Mouse (Mus musculus): ENCODE results near the gene Polr1a. TPM values are rescaled to one million over a fixed set of nuclear protein-coding genes. Genes with fewer than 3 reads are reported as not detected.

Polr1a gene
- polyA plus RNA-seq, 1 experiment from 2014 or later = 27.6 TPM

GRCm38 (mm10) chr6:71995081-71995480 is 86.2 kb downstream of the Polr1a start:
- H3K4me1 ChIP-seq (ENCODE audit: control insufficient read depth, insufficient read depth, low read length) = peaks cover 14% of the 10 kb centered on the region; the same call in 1 of the 2 replicates
- ATAC-seq (ENCODE audit: insufficient number of reproducible peaks, insufficient read depth, low FRiP score, low read depth) = no peak
- H3K9ac ChIP-seq (replicated peaks; ENCODE audit: low read depth, low read length) = no peak overlapping the region
- H3K4me2 ChIP-seq (replicated peaks; ENCODE audit: low read depth, low read length) = no peak overlapping the region
- 81% methylated on average over 3 of the region's 3 CpGs for WGBS
- no peaks in the 10 kb centered on the region for H3K27me3 ChIP-seq (ENCODE audit: control insufficient read depth, insufficient read depth, low read length)
- H3K4me3 ChIP-seq (ENCODE audit: low read depth, low read length) = no peak overlapping the region
- H3K27ac ChIP-seq (ENCODE audit: low read length) = no peak overlapping the region
- peaks cover 3% of the 10 kb centered on the region; the same call in 1 of the 2 replicates for H3K9me3 ChIP-seq (ENCODE audit: control insufficient read depth, low read depth, low read length)
- H3K36me3 ChIP-seq (ENCODE audit: control insufficient read depth, insufficient read depth, low read length) = no peaks in the 10 kb centered on the region

- H3K4me1 ChIP-seq (ENCODE audit: control insufficient read depth, insufficient read depth, low read length) = no peaks in the 10 kb centered on the region
- H3K9me3 ChIP-seq (ENCODE audit: control insufficient read depth, low read depth, low read length) = peaks cover 3% of the 10 kb centered on the region; the same call in 1 of the 2 replicates
- H3K36me3 ChIP-seq (ENCODE audit: control insufficient read depth, insufficient read depth, low read length) = no peaks in the 10 kb centered on the region
- no peak overlapping the region for H3K27ac ChIP-seq (ENCODE audit: low read length)
- 74% methylated on average over 1 of the region's 1 CpGs for WGBS
- H3K4me3 ChIP-seq (ENCODE audit: low read depth, low read length) = no peak overlapping the region
- no peak overlapping the region for H3K4me2 ChIP-seq (replicated peaks; ENCODE audit: low read depth, low read length)
- H3K27me3 ChIP-seq (ENCODE audit: control insufficient read depth, insufficient read depth, low read length) = no peaks in the 10 kb centered on the region
- no peak overlapping the region for H3K9ac ChIP-seq (replicated peaks; ENCODE audit: low read depth, low read length)
- ATAC-seq (ENCODE audit: insufficient number of reproducible peaks, insufficient read depth, low FRiP score, low read depth) = no peak
These were observed 88.4 kb downstream of the Polr1a start for GRCm38 (mm10) chr6:71997215-71997614.

- H3K4me3 ChIP-seq (ENCODE audit: low read depth, low read length) = no peak overlapping the region
- H3K27me3 ChIP-seq (ENCODE audit: control insufficient read depth, insufficient read depth, low read length) = no peaks in the 10 kb centered on the region
- H3K4me2 ChIP-seq (replicated peaks; ENCODE audit: low read depth, low read length) = no peak overlapping the region
- no peak overlapping the region for H3K27ac ChIP-seq (ENCODE audit: low read length)
- H3K9me3 ChIP-seq (ENCODE audit: control insufficient read depth, low read depth, low read length) = peaks cover 3% of the 10 kb centered on the region; the same call in 1 of the 2 replicates
- no peaks in the 10 kb centered on the region for H3K36me3 ChIP-seq (ENCODE audit: control insufficient read depth, insufficient read depth, low read length)
- 81% methylated on average over 11 of the region's 11 CpGs for WGBS
- ATAC-seq (ENCODE audit: insufficient number of reproducible peaks, insufficient read depth, low FRiP score, low read depth) = no peak
- H3K9ac ChIP-seq (replicated peaks; ENCODE audit: low read depth, low read length) = no peak overlapping the region
- no peaks in the 10 kb centered on the region for H3K4me1 ChIP-seq (ENCODE audit: control insufficient read depth, insufficient read depth, low read length)
These were observed 91.2 kb downstream of the Polr1a start for GRCm38 (mm10) chr6:71999917-72000512.

GRCm38 (mm10) chr6:72001220-72001777 is 92.4 kb downstream of the Polr1a start:
- Histone ChIP-seq H3K27ac (ENCODE audit: low read length) (no peak overlapping the region), H3K4me1 (ENCODE audit: control insufficient read depth, insufficient read depth, low read length) (no peaks in the 10 kb centered on the region), H3K4me2 (replicated peaks; ENCODE audit: low read depth, low read length) (no peak overlapping the region), H3K9ac (replicated peaks; ENCODE audit: low read depth, low read length) (no peak overlapping the region), H3K36me3 (ENCODE audit: control insufficient read depth, insufficient read depth, low read length) (no peaks in the 10 kb centered on the region), H3K27me3 (ENCODE audit: control insufficient read depth, insufficient read depth, low read length) (no peaks in the 10 kb centered on the region), H3K4me3 (ENCODE audit: low read depth, low read length) (no peak overlapping the region), H3K9me3 (ENCODE audit: control insufficient read depth, low read depth, low read length) (peaks cover 3% of the 10 kb centered on the region; the same call in 1 of the 2 replicates)
- ATAC-seq (ENCODE audit: insufficient number of reproducible peaks, insufficient read depth, low FRiP score, low read depth) = no peak
- WGBS = 83% methylated on average over 5 of the region's 5 CpGs

GRCm38 (mm10) chr6:72007411-72008212 is 98.8 kb downstream of the Polr1a start:
- H3K4me1 ChIP-seq (ENCODE audit: control insufficient read depth, insufficient read depth, low read length) = no peaks in the 10 kb centered on the region
- 72% methylated on average over 3 of the region's 3 CpGs for WGBS
- H3K4me2 ChIP-seq (replicated peaks; ENCODE audit: low read depth, low read length) = no peak overlapping the region
- no peak for ATAC-seq (ENCODE audit: insufficient number of reproducible peaks, insufficient read depth, low FRiP score, low read depth)
- H3K9me3 ChIP-seq (ENCODE audit: control insufficient read depth, low read depth, low read length) = no peaks in the 10 kb centered on the region
- no peak overlapping the region for H3K9ac ChIP-seq (replicated peaks; ENCODE audit: low read depth, low read length)
- no peaks in the 10 kb centered on the region for H3K27me3 ChIP-seq (ENCODE audit: control insufficient read depth, insufficient read depth, low read length)
- no peaks in the 10 kb centered on the region for H3K36me3 ChIP-seq (ENCODE audit: control insufficient read depth, insufficient read depth, low read length)
- H3K27ac ChIP-seq (ENCODE audit: low read length) = no peak overlapping the region
- no peak overlapping the region for H3K4me3 ChIP-seq (ENCODE audit: low read depth, low read length)

GRCm38 (mm10) chr6:72008213-72008655 is 99.4 kb downstream of the Polr1a start:
- Histone ChIP-seq H3K9me3 (ENCODE audit: control insufficient read depth, low read depth, low read length) (no peaks in the 10 kb centered on the region), H3K27ac (ENCODE audit: low read length) (no peak overlapping the region)
- ATAC-seq (ENCODE audit: insufficient number of reproducible peaks, insufficient read depth, low FRiP score, low read depth) = no peak

GRCm38 (mm10) chr6:72009454-72009853 is 100.6 kb downstream of the Polr1a start:
- Histone ChIP-seq H3K27ac (ENCODE audit: low read length) (no peak overlapping the region), H3K4me3 (ENCODE audit: low read depth, low read length) (no peak overlapping the region), H3K36me3 (ENCODE audit: control insufficient read depth, insufficient read depth, low read length) (no peaks in the 10 kb centered on the region), H3K4me2 (replicated peaks; ENCODE audit: low read depth, low read length) (no peak overlapping the region), H3K27me3 (ENCODE audit: control insufficient read depth, insufficient read depth, low read length) (no peaks in the 10 kb centered on the region), H3K9ac (replicated peaks; ENCODE audit: low read depth, low read length) (no peak overlapping the region), H3K9me3 (ENCODE audit: control insufficient read depth, low read depth, low read length) (no peaks in the 10 kb centered on the region), H3K4me1 (ENCODE audit: control insufficient read depth, insufficient read depth, low read length) (no peaks in the 10 kb centered on the region)
- no peak for ATAC-seq (ENCODE audit: insufficient number of reproducible peaks, insufficient read depth, low FRiP score, low read depth)
- WGBS = 93% methylated on average over 1 of the region's 1 CpGs

More at GRCm38 (mm10) chr6:72008213-72008655, 99.4 kb downstream of the Polr1a start:
- Histone ChIP-seq H3K9ac (replicated peaks; ENCODE audit: low read depth, low read length) (no peak overlapping the region), H3K4me2 (replicated peaks; ENCODE audit: low read depth, low read length) (no peak overlapping the region), H3K4me3 (ENCODE audit: low read depth, low read length) (no peak overlapping the region), H3K27me3 (ENCODE audit: control insufficient read depth, insufficient read depth, low read length) (no peaks in the 10 kb centered on the region), H3K36me3 (ENCODE audit: control insufficient read depth, insufficient read depth, low read length) (no peaks in the 10 kb centered on the region), H3K4me1 (ENCODE audit: control insufficient read depth, insufficient read depth, low read length) (no peaks in the 10 kb centered on the region)
- 80% methylated on average over 4 of the region's 4 CpGs for WGBS

GRCm38 (mm10) chr6:72014033-72014432 is 105.2 kb downstream of the Polr1a start:
- Histone ChIP-seq H3K27ac (ENCODE audit: low read length) (no peak overlapping the region), H3K9ac (replicated peaks; ENCODE audit: low read depth, low read length) (no peak overlapping the region), H3K4me1 (ENCODE audit: control insufficient read depth, insufficient read depth, low read length) (no peaks in the 10 kb centered on the region), H3K9me3 (ENCODE audit: control insufficient read depth, low read depth, low read length) (no peaks in the 10 kb centered on the region), H3K4me3 (ENCODE audit: low read depth, low read length) (no peak overlapping the region), H3K36me3 (ENCODE audit: control insufficient read depth, insufficient read depth, low read length) (no peaks in the 10 kb centered on the region), H3K4me2 (replicated peaks; ENCODE audit: low read depth, low read length) (no peak overlapping the region), H3K27me3 (ENCODE audit: control insufficient read depth, insufficient read depth, low read length) (no peaks in the 10 kb centered on the region)
- 67% methylated on average over 4 of the region's 4 CpGs for WGBS
- no peak for ATAC-seq (ENCODE audit: insufficient number of reproducible peaks, insufficient read depth, low FRiP score, low read depth)
